Mouse (Mus musculus) megakaryocyte, embryonic 14.5 days (primary cell): ENCODE measurements around the gene Snx17. TPM values are rescaled to one million over a fixed set of nuclear protein-coding genes. Genes with fewer than 3 reads are reported as not detected.

Experiments
- H3K27me3 ChIP-seq: replicated peaks from 2 replicates; pipeline ENCODE3; 2012; ENCODE audit warnings: inconsistent platforms
- H3K36me3 ChIP-seq: replicated peaks from 2 replicates; pipeline ENCODE3; 2012; ENCODE audit warnings: low read length, inconsistent platforms, mixed read lengths
- H3K4me1 ChIP-seq: 2 replicates; pipeline ENCODE4 v1.6.1; 2012; ENCODE audit warnings: inconsistent platforms
- H3K4me3 ChIP-seq: replicated peaks from 2 replicates; pipeline ENCODE3; 2012; ENCODE audit warnings: moderate library complexity, mild to moderate bottlenecking, inconsistent platforms
- H3K9me3 ChIP-seq: 2 replicates; pipeline ENCODE4 v1.6.1; 2012; ENCODE audit warnings: inconsistent platforms
- FLI1 ChIP-seq: IDR thresholded peaks from 2 replicates; pipeline ENCODE4 v1.6.1; 2012; ENCODE audit warnings: low read length, inconsistent platforms, mixed read lengths
- GATA1 ChIP-seq: IDR thresholded peaks from 3 replicates; pipeline ENCODE4 v1.6.1; 2012; ENCODE audit warnings: mixed read lengths, low read length, inconsistent platforms, borderline replicate concordance
- polyA plus RNA-seq: library from polyadenylated mRNA; stranded (reverse); fragments of >175 nt; gene quantifications from 2 replicates; pipeline ENCODE4 v1.2.3, GENCODE M21; 2012; ENCODE audit warnings: low replicate concordance; ENCODE audit not compliant: insufficient read depth

Snx17 gene
- polyA plus RNA-seq, 1 experiment, result 54.1 TPM

DNA sequence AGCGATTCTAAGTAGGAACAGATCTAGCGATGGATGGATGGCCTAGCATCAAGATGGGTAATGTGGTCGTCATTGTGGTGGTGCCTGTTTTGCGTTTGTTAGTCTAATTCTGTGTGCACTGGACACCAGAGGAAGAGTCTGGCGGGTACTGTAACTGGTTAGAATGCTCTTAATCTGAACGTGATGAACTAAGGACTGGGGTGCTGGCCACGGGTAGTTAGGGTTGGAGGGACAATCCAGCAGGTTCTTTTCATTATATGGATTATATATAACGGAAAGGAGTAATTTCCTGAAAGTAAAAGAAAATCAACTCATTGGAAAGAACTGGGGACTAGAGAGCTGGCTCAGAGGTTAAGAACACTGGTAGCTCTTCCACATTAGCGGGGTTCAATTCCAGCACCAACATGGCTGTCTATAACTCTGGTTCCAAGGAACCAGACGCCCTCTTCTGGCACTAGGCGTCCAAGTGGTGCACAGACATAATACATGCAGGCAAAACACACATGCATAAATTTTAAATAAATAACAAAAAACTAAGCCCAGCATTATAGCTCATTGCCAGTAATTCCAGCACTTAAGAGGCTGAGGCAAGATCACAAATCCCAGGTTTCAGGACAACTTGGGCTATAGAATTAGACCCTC, 28.4 kb downstream of the Snx17 start:
- no peaks in the 10 kb centered on the region for H3K9me3 ChIP-seq
- H3K4me1 ChIP-seq, result peaks cover 23% of the 10 kb centered on the region
- H3K27me3 ChIP-seq, result no peaks in the 10 kb centered on the region
- H3K36me3 ChIP-seq, result no peaks in the 10 kb centered on the region
- TF ChIP-seq FLI1 (no peak), GATA1 (no peak)
- H3K4me3 ChIP-seq, result peak overlapping the region; percentile 99

- H3K27me3 ChIP-seq, result no peaks in the 10 kb centered on the region
- H3K36me3 ChIP-seq, result no peaks in the 10 kb centered on the region
- TF ChIP-seq GATA1, result no peak
- TF ChIP-seq FLI1, result no peak
- no peak overlapping the region for H3K4me3 ChIP-seq
- H3K9me3 ChIP-seq, result no peaks in the 10 kb centered on the region
- peaks cover 17% of the 10 kb centered on the region for H3K4me1 ChIP-seq
Observed at GRCm38 (mm10) chr5:31222696-31223095, 29.7 kb downstream of the Snx17 start.

- peaks cover 14% of the 10 kb centered on the region for H3K4me1 ChIP-seq
- no peak for TF ChIP-seq FLI1
- no peak for TF ChIP-seq GATA1
- H3K4me3 ChIP-seq, result no peak overlapping the region
- H3K27me3 ChIP-seq, result peaks cover 2% of the 10 kb centered on the region
- H3K36me3 ChIP-seq, result no peaks in the 10 kb centered on the region
- H3K9me3 ChIP-seq, result no peaks in the 10 kb centered on the region
Observed at GRCm38 (mm10) chr5:31226641-31227040, 33.6 kb downstream of the Snx17 start.

DNA sequence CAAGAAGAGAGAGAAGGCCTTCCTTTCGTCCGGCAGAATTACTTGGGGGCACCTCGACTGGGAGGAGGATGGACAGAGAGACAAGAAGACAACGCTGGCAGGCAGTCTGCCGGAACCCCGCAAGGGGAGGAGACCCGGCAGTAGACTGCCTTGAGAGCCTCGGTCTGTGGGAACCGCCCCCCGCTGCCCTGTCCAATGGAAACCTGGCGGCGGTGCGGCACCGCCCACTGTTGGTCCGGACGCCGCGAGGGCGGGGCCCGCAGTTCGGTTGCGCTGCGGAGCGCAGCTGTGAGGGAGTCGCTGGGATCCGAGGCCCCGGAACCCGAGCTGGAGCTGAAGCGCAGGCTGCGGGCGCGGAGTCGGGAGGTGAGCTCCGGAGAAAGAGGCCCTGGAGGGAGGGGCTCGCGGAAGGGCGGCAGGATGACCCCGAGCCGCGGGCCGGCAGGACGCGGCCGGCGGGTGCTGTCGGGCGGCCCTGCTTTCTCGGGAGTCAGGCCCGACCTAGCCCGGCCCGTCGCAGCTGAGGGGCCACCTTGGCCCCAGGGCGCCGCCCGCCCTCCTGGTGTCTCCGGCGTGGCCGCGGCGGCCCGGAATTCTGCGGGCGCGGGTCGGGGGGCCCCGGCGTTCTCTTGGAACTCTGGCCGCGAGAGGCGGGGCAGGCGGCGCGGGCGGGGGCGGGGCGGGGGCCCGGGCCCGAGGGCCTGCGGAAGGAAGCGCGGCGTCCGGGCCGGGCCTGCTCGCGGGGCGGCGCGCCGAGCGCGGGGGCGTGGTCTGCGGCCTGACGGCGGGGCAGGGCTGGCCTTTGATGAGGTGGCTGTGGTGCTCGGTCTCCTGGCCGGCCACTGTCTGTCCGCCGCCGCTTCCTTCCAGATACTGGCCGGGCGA, 47.9 kb downstream of the Snx17 start, which contains the start of the genes Nrbp1 and Gm9970:
TSS of gene Nrbp1 (plus strand) at position 228 of the 885 bp plus-strand sequence.
TSS of gene Gm9970 (minus strand) at position 596 of the 885 bp plus-strand sequence.
- Histone ChIP-seq H3K4me3 (peak within 1 kb of the TSS; percentile 95), H3K27me3 (peaks cover 4% of the 10 kb centered on the region), H3K9me3 (peaks cover 8% of the 10 kb centered on the region), H3K36me3 (peaks cover 30% of the 10 kb centered on the region), H3K4me1 (peaks cover 33% of the 10 kb centered on the region)
- TF ChIP-seq GATA1, result no peak
- TF ChIP-seq FLI1, result no peak

- Histone ChIP-seq H3K4me1 (peaks cover 38% of the 10 kb centered on the region), H3K9me3 (peaks cover 4% of the 10 kb centered on the region), H3K36me3 (peaks cover 37% of the 10 kb centered on the region), H3K27me3 (peaks cover 2% of the 10 kb centered on the region), H3K4me3 (peak overlapping the region; percentile 95)
- TF ChIP-seq GATA1 (no peak), FLI1 (no peak)
Observed at GRCm38 (mm10) chr5:31241522-31242034, 48.6 kb downstream of the Snx17 start.

DNA sequence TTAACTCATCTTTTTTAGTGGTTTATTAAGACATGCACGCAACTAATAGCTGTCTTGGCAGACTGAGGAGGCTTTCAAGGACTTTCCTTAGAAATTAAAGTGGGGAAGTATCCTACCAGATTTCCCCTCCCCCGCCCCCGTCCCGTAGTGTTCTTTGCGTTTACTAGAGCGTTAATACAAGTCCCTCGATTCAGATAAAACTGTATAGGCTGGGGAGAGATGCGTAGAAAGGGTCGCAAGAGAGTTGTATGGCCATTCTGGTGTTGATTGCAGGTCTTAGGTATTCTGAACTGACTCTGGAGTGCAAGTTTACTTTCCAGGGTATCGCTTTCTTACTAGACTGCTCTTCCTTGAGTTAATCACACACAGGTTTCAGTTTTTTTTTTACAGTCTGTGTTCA, 49.2 kb downstream of the Snx17 start:
- no peak for TF ChIP-seq GATA1
- TF ChIP-seq FLI1, result no peak
- peak overlapping the region; percentile 95 for H3K4me3 ChIP-seq
- H3K4me1 ChIP-seq, result peaks cover 38% of the 10 kb centered on the region
- peaks cover 2% of the 10 kb centered on the region for H3K9me3 ChIP-seq
- peaks cover 43% of the 10 kb centered on the region for H3K36me3 ChIP-seq
- peaks cover 1% of the 10 kb centered on the region for H3K27me3 ChIP-seq

Other genes with a start within 250 kb of the Snx17 start
- not detected in 2 replicates for gene Cgref1, start 247.6 kb upstream of the Snx17 start, polyA plus RNA-seq
- 43.7 and 59.1 TPM in 2 replicates for gene Preb, start 232.9 kb upstream of the Snx17 start, polyA plus RNA-seq
- gene Tcf23, start 224.6 kb upstream of the Snx17 start, polyA plus RNA-seq, result not detected in 2 replicates
- 6.5 and 48.6 TPM in 2 replicates for gene Atraid, start 144.9 kb upstream of the Snx17 start, polyA plus RNA-seq
- gene Slc5a6, start 144.3 kb upstream of the Snx17 start, polyA plus RNA-seq, result 5.0 and 8.2 TPM in 2 replicates
- gene Cad, start 138.4 kb upstream of the Snx17 start, polyA plus RNA-seq, result 218 and 333 TPM in 2 replicates
- not detected in 2 replicates for gene Dnajc5g, start 86.9 kb upstream of the Snx17 start, polyA plus RNA-seq
- not detected in 2 replicates for gene Slc30a3, start 85.0 kb upstream of the Snx17 start, polyA plus RNA-seq
- not detected in 2 replicates for gene Trim54, start 76.5 kb upstream of the Snx17 start, polyA plus RNA-seq
- not detected in 2 replicates for gene Ucn, start 54.4 kb upstream of the Snx17 start, polyA plus RNA-seq
- gene Mpv17, start 39.0 kb upstream of the Snx17 start, polyA plus RNA-seq, result 9.4 and 46.6 TPM in 2 replicates
- gene Gm29609, start 13.3 kb upstream of the Snx17 start, polyA plus RNA-seq, result 7.0 and 7.9 TPM in 2 replicates
- 9.1 and 15.0 TPM in 2 replicates for gene Gtf3c2, start 13.1 kb upstream of the Snx17 start, polyA plus RNA-seq
- gene Eif2b4, start 203 bp downstream of the Snx17 start, polyA plus RNA-seq, result 92.1 and 146 TPM in 2 replicates
- 34.2 and 67.1 TPM in 2 replicates for gene Zfp513, start 9.1 kb downstream of the Snx17 start, polyA plus RNA-seq
- 188 and 232 TPM in 2 replicates for gene Ppm1g, start 27.5 kb downstream of the Snx17 start, polyA plus RNA-seq
- 25.6 and 48.2 TPM in 2 replicates for gene Nrbp1, start 47.6 kb downstream of the Snx17 start, polyA plus RNA-seq
- gene Gm9970, start 48.0 kb downstream of the Snx17 start, polyA plus RNA-seq, result not detected in 2 replicates
- gene Krtcap3, start 58.5 kb downstream of the Snx17 start, polyA plus RNA-seq, result 0.48 TPM in 1 of 2 replicates, not detected in the other
- gene Ift172, start 97.9 kb downstream of the Snx17 start, polyA plus RNA-seq, result 8.8 and 19.3 TPM in 2 replicates
- not detected in 2 replicates for gene Fndc4, start 102.9 kb downstream of the Snx17 start, polyA plus RNA-seq
- not detected in 2 replicates for gene Gckr, start 104.2 kb downstream of the Snx17 start, polyA plus RNA-seq